Mouse (Mus musculus): Measurements from ENCODE around the gene Thtpa. TPM values are rescaled to one million over a fixed set of nuclear protein-coding genes. Genes with fewer than 3 reads are reported as not detected.
A peak's percentile ranks its signal among the peaks of the same experiment; 100 is the strongest.

Gene Thtpa
- polyA plus RNA-seq, 1 experiment from 2014 or later = 25.6 TPM

DNA sequence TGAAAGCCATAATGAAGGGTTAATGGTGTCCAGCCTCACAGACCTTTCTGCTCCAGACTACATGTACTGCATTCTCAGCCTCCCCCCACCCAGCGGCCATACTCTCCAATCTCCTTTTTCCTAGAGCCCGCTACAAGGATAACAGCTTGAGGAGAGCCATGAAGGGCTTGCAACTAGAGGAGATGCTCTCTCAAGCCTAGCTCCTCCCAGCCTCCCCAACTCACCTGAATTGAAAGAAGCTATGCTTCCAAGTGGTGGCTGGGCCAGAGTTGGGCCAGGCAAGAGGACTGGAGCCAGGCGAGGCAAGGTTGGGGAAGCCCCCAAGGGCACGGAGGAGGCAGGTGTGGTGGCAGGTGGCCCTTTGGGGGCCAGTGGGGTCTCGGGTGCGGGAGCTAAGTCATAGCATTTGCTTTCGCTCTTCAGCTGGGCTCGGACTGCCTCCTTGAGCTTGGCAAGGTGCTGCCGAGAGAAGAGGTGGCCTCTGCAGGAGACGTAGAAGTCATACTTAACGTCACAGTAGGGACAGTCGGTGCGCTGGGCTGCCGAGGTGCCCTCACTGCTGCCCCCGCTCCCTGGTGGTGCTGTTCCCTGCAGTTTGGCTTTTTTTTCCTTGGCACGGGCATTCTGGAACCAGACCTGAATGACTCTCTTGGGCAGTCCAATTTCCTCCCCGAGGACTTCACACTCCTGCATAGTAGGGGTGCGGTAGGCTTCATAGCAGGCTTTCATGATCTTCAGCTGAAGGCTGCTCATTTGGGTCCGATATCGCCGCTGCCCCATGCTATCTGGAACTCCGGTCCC lies 30.8 kb upstream of the Thtpa start:
- DNase-seq (ENCODE audit: low spot score) = no peak
- Histone ChIP-seq H3K36me3 (peaks cover 30% of the 10 kb centered on the region), H3K4me3 (no peak overlapping the region), H3K27me3 (ENCODE audit: low read depth, poor library complexity, severe bottlenecking) (peaks cover 37% of the 10 kb centered on the region), H3K9me3 (replicated peaks) (no peaks in the 10 kb centered on the region), H3K4me1 (peaks cover 38% of the 10 kb centered on the region), H3K27ac (no peak overlapping the region)
- 88% methylated on average over 22 of the region's 22 CpGs for WGBS

DNA sequence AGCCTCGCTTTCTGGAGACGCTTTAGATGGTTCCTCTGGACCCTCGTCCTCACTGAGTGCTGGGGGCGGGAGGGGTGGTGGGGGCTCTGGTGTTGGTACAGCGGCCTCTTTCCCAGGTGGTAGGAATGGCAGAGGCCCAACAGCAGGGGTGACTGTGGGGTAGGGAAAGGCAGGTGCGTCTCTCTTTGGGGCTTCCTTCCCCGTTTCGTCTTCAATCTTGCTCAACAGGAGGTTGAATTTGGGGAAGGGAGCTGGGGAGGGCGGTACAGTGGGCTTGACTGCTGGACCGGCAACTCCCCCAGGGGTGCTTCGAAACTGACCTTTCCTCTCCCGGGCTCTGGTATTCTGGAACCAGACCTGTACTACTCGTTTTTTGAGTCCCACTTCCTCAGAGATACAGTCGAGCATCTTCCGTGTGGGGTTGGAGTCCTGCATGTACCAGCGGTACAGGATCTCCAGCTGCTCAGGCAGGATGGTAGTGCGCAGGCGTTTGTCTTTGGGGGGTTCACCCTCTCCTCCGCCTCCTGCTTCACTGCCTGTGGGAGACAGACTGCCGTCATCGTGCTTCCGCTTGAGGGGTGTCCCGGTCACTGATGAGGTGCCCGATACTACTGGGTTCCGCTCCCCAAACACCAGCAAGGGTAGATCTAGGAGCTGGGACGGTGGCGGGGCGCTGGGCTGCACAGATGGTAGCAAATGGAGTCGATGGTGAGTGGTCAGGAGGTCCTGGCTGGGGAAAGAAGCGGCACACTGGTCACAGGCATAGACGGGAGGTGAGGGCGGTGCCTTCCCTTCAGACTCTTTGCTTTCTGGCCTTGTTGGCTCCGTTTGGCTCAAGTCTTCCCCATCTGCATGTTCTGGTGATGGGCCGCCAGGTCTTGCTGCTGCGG lies 29.9 kb upstream of the Thtpa start:
- 76% methylated on average over 35 of the region's 35 CpGs for WGBS
- H3K4me3 ChIP-seq = no peak overlapping the region
- peaks cover 30% of the 10 kb centered on the region for H3K36me3 ChIP-seq
- no peak for DNase-seq (ENCODE audit: low spot score)
- H3K27me3 ChIP-seq (ENCODE audit: low read depth, poor library complexity, severe bottlenecking) = peaks cover 37% of the 10 kb centered on the region
- no peak overlapping the region; the same call in 1 of the 2 replicates for H3K27ac ChIP-seq
- H3K4me1 ChIP-seq = peaks cover 38% of the 10 kb centered on the region
- no peaks in the 10 kb centered on the region for H3K9me3 ChIP-seq (replicated peaks)

DNA sequence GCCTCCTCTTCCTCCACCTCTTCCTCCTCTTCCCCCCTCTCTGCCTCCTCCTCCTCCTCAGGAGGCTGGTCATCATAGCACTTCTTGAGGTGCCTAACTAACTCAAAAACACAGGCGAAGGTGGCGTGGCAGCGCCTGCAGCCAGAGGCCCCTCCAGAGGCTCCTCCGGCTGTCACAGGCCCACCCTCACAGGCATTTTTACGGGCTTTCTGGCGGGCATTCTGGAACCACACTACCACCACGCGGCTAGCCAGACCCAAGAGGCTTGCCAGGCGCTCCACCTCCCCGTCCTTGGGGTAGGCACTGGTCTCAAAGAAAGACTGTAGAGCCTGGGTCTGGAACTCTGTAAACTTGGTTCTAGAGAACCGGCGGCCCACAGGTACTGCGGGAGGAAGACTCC lies 29.2 kb upstream of the Thtpa start:
- Histone ChIP-seq H3K4me3 (no peak overlapping the region), H3K9me3 (replicated peaks) (no peaks in the 10 kb centered on the region), H3K27me3 (ENCODE audit: low read depth, poor library complexity, severe bottlenecking) (peaks cover 39% of the 10 kb centered on the region), H3K27ac (no peak overlapping the region; the same call in 1 of the 2 replicates), H3K36me3 (peaks cover 30% of the 10 kb centered on the region), H3K4me1 (peaks cover 35% of the 10 kb centered on the region)
- DNase-seq (ENCODE audit: low spot score) = no peak
- 84% methylated on average over 13 of the region's 13 CpGs for WGBS

DNA sequence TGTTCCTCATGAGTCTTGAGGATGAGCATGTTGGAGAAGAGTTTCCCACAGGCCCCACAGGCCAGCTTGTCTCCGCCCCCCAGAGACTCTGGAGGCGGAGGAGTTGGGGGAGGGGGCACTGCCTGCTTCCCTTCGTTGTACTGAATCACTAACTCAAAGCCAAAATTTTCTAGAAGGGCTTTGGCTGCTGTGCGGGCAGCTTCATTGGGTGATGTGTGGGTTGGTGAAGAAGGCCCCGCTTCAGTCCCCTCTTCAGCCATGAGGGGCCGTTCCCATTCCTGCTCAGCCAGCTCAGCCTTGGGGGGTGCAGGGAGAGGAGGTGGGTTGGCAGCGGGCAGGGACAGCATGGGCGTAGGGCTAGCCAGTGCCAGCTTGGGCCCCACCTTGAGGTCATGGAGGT lies 28.5 kb upstream of the Thtpa start:
- peaks cover 30% of the 10 kb centered on the region for H3K36me3 ChIP-seq
- H3K4me3 ChIP-seq = no peak overlapping the region
- peaks cover 31% of the 10 kb centered on the region for H3K4me1 ChIP-seq
- H3K27ac ChIP-seq = no peak overlapping the region
- H3K9me3 ChIP-seq (replicated peaks) = no peaks in the 10 kb centered on the region
- H3K27me3 ChIP-seq (ENCODE audit: low read depth, poor library complexity, severe bottlenecking) = peaks cover 45% of the 10 kb centered on the region
- 90% methylated on average over 8 of the region's 8 CpGs for WGBS
- DNase-seq (ENCODE audit: low spot score) = no peak

DNA sequence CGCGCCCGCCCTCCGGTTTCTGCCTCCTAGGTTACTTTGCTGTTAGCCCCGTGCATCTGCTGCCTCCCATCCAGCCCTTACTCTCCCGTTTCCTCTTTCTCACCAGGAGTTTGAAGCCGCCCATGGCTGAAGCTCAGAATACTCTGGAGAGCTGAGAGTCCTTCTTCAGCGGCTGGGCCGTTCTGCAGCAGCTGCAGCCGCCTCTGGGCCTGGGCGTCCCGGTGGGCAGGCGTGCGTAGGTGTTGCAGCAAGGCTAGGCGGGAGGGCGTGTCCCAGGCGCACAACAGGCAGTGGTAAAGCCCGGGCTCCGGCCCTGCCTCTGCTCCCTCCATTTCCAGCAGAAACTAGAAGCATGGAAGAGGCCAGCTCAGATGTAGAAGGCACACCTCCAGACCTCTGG lies 22.8 kb upstream of the Thtpa start:
- Histone ChIP-seq H3K4me1 (peaks cover 21% of the 10 kb centered on the region), H3K4me3 (peak overlapping the region; percentile 32), H3K27ac (peak overlapping the region; percentile 38), H3K27me3 (ENCODE audit: low read depth, poor library complexity, severe bottlenecking) (peaks cover 51% of the 10 kb centered on the region), H3K9me3 (replicated peaks) (no peaks in the 10 kb centered on the region), H3K36me3 (peaks cover 32% of the 10 kb centered on the region)
- WGBS = 14% methylated on average over 19 of the region's 19 CpGs
- no peak for DNase-seq (ENCODE audit: low spot score)

DNA sequence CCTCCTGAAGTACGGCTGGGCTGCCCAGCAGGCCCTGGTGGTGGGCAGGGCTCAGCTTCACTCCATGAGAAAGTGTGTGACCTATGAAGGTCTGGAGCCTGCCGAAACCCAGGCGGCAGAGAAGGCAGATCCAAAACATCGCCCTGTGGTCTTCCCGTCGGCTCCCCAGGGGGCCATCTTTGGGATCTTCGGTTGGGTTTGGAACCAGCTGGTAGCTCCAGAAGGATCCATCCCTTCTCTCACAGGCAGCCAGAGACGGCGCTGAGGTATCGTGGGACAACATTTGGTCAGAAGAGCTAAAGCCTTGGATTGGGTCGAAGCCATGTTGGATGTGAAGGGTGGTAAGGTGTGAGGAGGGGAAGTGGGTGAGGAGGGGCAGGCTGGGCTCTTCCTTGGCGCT lies 20.2 kb upstream of the Thtpa start:
- Histone ChIP-seq H3K9me3 (replicated peaks) (no peaks in the 10 kb centered on the region), H3K36me3 (peaks cover 23% of the 10 kb centered on the region), H3K4me3 (no peak overlapping the region), H3K27ac (no peak overlapping the region), H3K4me1 (peaks cover 42% of the 10 kb centered on the region), H3K27me3 (ENCODE audit: low read depth, poor library complexity, severe bottlenecking) (peaks cover 73% of the 10 kb centered on the region)
- no peak for DNase-seq (ENCODE audit: low spot score)
- WGBS = 88% methylated on average over 12 of the region's 12 CpGs

DNA sequence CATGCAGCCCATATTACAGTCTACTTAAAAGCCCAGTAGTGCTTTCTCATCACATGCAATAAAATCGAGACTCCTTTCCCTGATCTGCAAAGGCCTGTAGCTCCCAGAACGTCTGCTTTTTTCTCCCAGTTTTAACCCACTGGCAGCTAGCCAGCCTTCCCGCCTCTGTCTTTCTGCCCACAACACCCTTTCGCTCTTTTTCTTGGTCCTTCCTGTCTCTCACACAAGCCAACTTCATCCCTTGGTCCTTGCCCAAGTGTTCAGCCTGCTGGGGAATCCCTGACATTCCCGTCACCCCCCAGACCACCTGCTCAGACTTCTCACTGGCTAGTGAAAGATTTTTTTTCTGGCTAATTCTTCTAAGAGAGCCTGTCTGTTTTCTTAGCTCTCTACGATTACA lies 18.4 kb upstream of the Thtpa start:
- Histone ChIP-seq H3K9me3 (replicated peaks) (no peaks in the 10 kb centered on the region), H3K4me3 (no peak overlapping the region), H3K4me1 (peaks cover 42% of the 10 kb centered on the region), H3K36me3 (peaks cover 23% of the 10 kb centered on the region), H3K27me3 (ENCODE audit: low read depth, poor library complexity, severe bottlenecking) (peaks cover 63% of the 10 kb centered on the region), H3K27ac (no peak overlapping the region)
- WGBS = 60% methylated on average over 6 of the region's 6 CpGs
- DNase-seq (ENCODE audit: low spot score) = no peak

DNA sequence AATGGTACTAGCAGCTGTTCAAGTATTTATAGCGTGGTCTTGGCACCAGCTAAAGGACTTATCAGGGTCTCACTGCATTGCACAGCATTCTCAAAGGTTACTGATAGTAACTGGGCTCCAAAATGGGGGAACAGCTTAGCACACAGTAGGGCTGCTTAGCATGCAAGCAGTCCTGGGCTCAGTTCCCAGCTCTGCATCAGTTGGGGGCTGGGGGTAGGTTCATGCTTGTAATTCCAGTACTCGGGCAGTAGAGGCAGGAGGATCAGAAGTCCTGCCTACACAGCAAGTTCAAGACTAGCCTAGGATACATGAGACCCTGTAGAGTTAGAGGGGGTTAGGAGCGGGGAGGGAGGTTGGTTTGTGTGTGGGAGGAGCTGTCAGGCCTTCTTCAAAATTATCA lies 17.6 kb upstream of the Thtpa start:
- Histone ChIP-seq H3K4me3 (no peak overlapping the region), H3K27me3 (ENCODE audit: low read depth, poor library complexity, severe bottlenecking) (peaks cover 57% of the 10 kb centered on the region), H3K9me3 (replicated peaks) (no peaks in the 10 kb centered on the region), H3K27ac (no peak overlapping the region), H3K4me1 (peaks cover 35% of the 10 kb centered on the region), H3K36me3 (peaks cover 23% of the 10 kb centered on the region)
- 61% methylated on average over 3 of the region's 3 CpGs for WGBS
- DNase-seq (ENCODE audit: low spot score) = no peak

DNA sequence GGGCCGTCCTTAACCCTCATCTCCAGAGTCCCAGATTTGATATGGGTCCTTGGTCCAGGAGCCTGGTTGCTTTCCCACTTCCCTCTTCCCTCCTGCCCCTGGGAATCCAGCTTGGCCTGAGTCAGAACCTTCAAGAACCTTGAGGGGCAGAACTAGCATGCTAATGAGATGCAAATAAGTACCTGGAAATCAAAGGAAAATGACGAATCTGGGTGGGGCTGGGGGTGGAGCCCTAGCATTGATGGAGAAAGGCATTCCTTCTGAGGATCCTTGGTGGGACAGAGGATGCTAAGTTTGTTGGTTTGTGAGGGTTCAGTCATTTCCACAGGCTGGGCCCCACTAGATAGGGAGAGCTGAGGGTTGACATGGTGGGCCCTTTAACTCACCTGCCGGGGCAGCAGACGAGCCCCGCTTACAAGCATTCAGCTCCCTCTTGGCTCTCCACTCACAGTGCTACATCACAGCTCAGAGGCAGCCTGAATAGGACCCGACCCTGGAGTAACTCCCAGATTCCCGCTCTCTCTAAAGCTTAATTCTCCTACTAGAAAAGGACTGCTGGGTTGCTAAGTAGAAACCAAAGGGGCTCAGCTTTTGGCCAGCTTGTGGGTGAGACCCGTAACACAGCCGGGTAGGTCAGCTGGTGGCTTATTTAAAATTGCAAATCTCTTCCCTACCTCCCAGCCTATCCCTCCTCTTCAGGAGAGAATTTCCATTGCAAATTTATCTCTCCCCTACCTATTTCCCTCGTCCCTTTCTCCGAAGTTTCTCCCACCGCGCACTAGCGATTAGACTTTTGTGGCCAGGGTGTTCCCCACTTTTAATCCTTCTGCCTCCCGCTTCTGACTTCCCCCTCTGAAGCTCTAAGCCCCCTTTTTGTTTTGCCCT lies 16.9 kb upstream of the Thtpa start:
- Histone ChIP-seq H3K27ac (peak overlapping the region; percentile 78; the same call in 1 of the 2 replicates), H3K9me3 (replicated peaks) (no peaks in the 10 kb centered on the region), H3K4me1 (peaks cover 27% of the 10 kb centered on the region), H3K36me3 (peaks cover 23% of the 10 kb centered on the region), H3K27me3 (ENCODE audit: low read depth, poor library complexity, severe bottlenecking) (peaks cover 49% of the 10 kb centered on the region), H3K4me3 (no peak overlapping the region)
- no peak for DNase-seq (ENCODE audit: low spot score)
- 10% methylated on average over 15 of the region's 15 CpGs for WGBS

DNA sequence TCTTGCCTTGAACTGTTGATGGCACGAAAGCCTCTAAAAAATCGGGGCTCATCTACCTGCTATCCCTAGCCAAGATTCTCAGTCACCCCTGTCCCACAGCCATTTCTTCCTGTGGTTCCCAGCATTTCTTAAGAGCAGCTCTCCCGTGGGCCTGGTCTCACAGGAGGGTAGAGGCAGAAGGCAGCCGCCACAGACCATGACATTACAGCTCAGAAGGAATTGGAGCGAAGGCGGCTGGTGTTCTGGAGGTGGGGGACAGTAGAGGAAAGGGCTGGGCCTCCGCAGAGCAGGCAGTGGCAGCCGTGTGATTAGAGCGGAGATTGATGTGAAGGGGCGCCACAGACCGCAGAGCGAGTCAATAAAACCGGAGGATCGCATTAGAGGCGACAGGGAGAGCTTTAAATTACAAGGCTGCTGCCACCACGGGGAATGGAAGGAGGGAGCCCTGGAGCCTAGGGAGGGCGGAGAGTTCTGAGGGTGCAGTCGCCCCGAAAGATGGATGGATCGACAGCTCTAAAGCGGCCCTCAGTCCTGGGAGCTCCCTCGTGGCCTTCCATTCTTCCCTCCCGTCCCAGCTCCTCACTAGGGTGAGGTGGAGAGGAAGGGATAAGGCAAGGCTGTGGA lies 16.1 kb upstream of the Thtpa start:
- peak; percentile 69 for DNase-seq (ENCODE audit: low spot score)

DNA sequence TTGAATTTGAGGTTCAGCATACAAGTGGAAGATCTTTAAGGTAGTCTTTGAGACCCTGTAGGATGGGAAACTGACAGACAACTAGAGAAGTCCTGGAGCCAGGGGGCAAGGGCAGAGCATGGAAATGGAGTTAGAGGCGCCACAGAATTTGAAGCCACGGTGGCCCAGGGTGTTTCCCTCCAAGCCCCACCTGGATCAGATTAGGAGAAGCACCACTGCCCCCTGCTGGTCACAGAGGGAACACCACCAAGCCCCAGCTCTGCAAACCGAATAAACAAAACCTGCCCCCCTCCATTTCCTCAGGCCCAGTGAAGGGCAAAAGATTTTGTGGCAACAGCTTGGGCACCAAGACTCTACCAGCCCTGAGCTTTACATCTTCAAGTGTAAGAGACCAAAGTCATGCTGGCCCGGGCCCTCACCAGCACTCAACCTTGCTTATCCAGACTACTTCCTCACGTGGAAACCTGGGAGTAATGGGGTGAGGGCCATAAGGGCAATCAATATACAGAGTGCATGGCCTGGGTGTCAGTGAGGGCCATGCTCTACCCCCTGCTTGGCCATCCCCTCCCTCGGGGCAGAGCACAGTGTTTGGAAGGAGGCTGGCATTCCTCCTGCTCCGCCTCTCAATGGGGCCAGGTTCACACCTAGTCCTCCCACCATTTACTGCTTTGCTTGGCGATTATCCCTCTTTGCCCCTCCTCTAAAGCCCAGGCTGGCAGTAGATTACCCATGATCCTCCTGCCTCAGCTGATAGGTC lies 15.2 kb upstream of the Thtpa start:
- Histone ChIP-seq H3K27ac (peak overlapping the region; percentile 78), H3K36me3 (peaks cover 6% of the 10 kb centered on the region; the same call in 1 of the 2 replicates), H3K4me3 (peak overlapping the region; percentile 41), H3K9me3 (replicated peaks) (no peaks in the 10 kb centered on the region), H3K4me1 (peaks cover 25% of the 10 kb centered on the region), H3K27me3 (ENCODE audit: low read depth, poor library complexity, severe bottlenecking) (peaks cover 32% of the 10 kb centered on the region)
- WGBS = 16% methylated on average over 8 of the region's 8 CpGs
- DNase-seq (ENCODE audit: low spot score) = peak; percentile 94

More for the DNA sequence above, 16.1 kb upstream of the Thtpa start:
- Histone ChIP-seq H3K4me3 (peak overlapping the region; percentile 41), H3K9me3 (replicated peaks) (no peaks in the 10 kb centered on the region), H3K27me3 (ENCODE audit: low read depth, poor library complexity, severe bottlenecking) (peaks cover 42% of the 10 kb centered on the region), H3K27ac (peak overlapping the region; percentile 78), H3K36me3 (peaks cover 15% of the 10 kb centered on the region), H3K4me1 (peaks cover 25% of the 10 kb centered on the region)
- under 1% methylated on average over 23 of the region's 23 CpGs for WGBS

All from limb, embryonic 10.5 days (tissue).